Mouse (Mus musculus): Measurements from ENCODE around the gene Pde4d.

- TF ChIP-seq CTCF (IDR thresholded peaks at IDR 0.05; ENCODE audit: low read depth) (no peak), EP300 (optimal IDR thresholded peaks at IDR 0.05) (no peak)
These were observed 1245.3 kb downstream of the Pde4d start for GRCm38 (mm10) chr13:109695098-109695497.

Data from stomach, postnatal 0 days (tissue).